Mouse (Mus musculus) bone marrow, adult 2 months (tissue): ENCODE data around the gene Pdlim1.

Source experiments
- CTCF ChIP-seq: fragments of 200-500 bp; IDR thresholded peaks from 2 replicates; pipeline ENCODE4 v1.5.1; 2011; ENCODE audit warnings: low read length, control low read depth; ENCODE audit not compliant: control insufficient read depth, insufficient read depth
- POLR2A ChIP-seq: fragments of 200-500 bp; IDR thresholded peaks from 2 replicates; pipeline ENCODE4 v1.6.1; 2011; ENCODE audit warnings: low read depth, mild to moderate bottlenecking, control low read depth, low read length, borderline replicate concordance; ENCODE audit not compliant: control insufficient read depth

DNA sequence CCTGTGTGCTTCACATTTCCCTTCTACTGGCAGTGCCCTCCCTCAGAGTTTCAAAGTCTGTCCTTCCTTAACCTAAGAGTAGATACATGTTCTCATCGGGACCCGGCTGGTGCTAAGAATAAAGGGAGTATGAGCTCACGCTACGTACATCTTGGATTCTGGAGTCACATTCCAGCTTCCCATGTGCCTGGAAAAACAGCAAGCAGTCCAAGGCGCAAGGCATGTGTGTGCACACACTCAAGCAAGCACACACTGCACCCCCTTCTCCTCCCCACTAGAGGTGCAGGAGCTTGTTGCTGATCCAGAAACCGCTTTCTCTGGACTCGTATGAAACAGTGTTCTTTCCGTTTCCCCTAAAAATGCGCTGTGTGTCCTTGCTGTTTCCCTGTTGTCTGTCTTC is 31.3 kb upstream of the Pdlim1 start:
- TF ChIP-seq CTCF: no peak
- no peak for TF ChIP-seq POLR2A
